Mouse (Mus musculus): ENCODE results near the gene Spaca7. TPM values are rescaled to one million over a fixed set of nuclear protein-coding genes. Genes with fewer than 3 reads are reported as not detected.
"Not testable (repeated sequence)": the region's sequence is repeated elsewhere in the genome, so short reads cannot be mapped to it uniquely, and the experiment has no call there.

Gene Spaca7
- not detected for total RNA-seq (2021)
- long read RNA-seq, experiment 1: 0 reads
- long read RNA-seq, experiment 2: 0 reads

GRCm38 (mm10) chr8:12572814-12573534 lies at the start of gene Spaca7:
TSS of gene Spaca7 (plus strand) at chr8:12573029.
- intact Hi-C loops (cut with DNase I): no loop called here
- DNase-seq: no peak

DNA sequence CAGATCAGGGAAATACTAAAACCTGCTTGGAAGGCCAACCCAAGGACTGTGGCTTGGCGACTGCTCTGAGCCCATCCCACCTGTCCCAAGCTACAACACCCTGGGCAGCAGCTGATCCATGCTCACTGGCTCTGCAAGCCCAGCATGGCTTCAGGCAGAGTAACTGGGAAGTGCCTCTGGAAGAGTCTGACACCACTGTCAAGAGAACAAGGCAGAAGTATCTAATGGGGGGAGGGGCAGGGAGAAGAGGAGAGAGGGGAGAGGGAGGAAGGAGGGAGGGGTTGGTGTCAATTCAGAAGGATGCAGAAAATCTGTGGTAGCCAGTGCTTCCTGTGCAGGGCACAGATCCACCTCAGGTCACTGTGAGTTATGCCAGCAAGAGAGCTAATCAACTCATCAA lies 48.5 kb upstream of the Spaca7 start:
- intact Hi-C loops (cut with DNase I): no loop called here

GRCm38 (mm10) chr8:12528659-12529058 lies 44.2 kb upstream of the Spaca7 start:
- intact Hi-C loops (cut with DNase I): no loop called here
- DNase-seq: no peak

More for the DNA sequence above, 48.5 kb upstream of the Spaca7 start:
- DNase-seq: no peak

DNA sequence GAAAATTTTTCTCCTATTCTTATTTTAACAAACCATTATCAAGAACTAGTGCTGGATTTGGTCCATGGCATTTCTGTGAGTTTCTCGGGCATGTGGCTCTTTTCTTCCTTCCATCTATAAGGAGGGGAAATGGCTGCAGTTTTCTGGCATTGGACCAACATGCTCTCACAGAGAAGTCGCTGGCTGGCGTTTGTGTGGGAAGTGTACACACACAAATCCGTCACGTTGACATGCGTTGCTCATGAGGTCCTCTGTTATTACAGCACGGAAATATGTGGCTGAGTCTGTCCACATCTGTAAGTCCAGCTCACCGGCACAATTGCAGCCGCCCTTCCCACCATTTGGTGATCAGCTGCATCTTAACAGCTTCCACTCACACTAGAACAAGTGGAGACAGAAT lies 37.2 kb upstream of the Spaca7 start:
- intact Hi-C loops (cut with DNase I): no loop called here
- DNase-seq: no peak

DNA sequence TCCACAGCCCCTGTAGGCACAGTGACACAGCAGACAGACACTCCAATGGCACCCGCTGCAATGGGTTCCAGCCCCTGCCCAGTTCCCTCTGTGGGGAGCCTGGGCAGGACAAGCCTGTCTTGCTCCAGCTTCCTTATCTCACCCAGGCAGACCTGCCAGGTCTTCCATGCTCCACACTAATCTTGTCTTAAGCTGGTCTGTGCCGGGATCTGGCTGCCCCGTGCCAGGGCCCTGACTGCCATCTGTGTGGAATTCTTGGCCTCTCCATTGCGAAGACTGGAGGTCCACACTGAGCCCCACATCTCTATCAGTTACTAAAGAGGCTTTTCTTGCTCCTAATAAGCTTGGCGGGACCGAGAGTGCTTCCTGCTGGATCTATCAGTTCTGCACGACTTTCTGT lies 36.5 kb upstream of the Spaca7 start:
- DNase-seq: no peak
- intact Hi-C loops (cut with DNase I): no loop called here

- intact Hi-C loops (cut with DNase I): no loop called here
- no peak for DNase-seq
Observed at GRCm38 (mm10) chr8:12545236-12545635, 27.6 kb upstream of the Spaca7 start.

- DNase-seq: no peak
- intact Hi-C loops (cut with DNase I): no loop called here
Observed at GRCm38 (mm10) chr8:12545671-12546070, 27.2 kb upstream of the Spaca7 start.

DNA sequence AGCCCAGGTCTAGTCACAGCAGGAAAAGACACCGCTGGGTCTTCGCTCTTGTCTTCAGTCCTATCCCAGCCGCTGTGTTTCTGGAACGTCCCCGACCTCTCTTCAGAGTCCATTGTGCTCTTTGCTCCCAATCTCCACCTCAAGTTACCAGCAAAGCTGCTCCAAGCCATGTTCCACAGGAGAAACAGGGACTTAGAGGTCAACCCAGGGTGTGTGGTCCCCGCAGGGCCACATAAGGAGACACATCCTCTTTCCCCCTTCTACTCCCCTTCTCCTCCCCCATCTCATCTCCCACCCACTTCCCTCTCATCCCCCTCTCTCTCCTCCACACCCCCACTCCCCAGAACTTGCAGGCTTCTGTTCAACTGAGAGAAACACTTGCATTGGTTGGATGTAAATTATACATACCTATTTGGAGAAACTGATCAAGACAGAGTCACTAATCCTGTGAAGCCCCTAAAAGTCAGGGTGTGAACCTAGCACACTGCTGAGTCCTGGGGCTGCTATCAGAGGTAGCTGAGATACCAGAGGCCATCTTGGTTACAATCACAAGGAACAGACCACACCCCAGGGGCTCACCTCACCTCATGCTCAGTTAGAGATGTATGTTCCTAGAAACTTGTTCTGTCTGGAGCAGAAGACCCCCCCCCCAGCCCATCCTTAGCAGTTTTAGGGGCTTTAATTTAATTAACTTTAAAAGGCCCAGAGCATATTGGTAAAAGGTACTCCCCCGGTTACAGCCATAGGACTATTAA lies 25.2 kb upstream of the Spaca7 start:
- intact Hi-C loops (cut with DNase I): no loop called here
- DNase-seq: no peak

DNA sequence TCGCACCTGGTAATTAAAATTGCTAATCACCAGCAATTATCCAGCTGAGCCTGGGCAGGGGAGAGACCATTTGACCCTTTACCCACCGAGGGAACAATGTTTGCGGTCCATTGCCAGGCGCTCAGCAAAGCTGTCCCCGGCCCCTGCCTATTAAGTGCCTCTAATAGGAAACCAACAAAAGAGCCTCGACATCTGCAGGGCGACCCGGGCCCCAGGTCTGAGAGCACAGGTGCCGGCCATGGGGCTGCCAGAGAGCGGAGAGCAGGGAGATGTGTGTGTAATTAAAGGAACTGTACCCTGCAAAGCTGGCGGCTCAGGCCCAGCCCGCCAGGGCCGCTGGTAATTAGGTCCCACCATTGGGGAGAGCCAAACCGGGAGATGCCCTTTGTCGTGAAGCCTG lies 24.6 kb upstream of the Spaca7 start:
- DNase-seq: no peak
- intact Hi-C loops (cut with DNase I): no loop called here

DNA sequence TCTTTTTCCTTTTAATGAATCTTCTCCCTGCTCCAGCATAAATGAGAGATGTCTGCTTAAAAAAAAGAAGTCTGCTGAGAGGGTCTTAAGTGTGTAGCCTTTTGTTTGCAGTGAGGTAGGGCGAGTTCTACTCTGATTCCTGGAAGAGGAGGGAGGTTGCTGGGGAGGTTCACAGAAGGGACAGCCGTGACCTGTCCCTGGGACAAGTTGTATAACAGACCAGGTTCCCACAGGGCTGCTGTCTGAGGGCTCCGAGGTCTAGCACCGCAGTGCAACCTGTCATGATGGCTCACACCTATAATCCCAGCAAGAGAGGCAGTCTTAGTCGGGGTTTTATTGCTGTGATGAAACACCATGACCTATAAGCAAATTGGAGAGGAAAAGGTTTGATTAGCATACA lies 24.1 kb upstream of the Spaca7 start:
- DNase-seq: no peak
- intact Hi-C loops (cut with DNase I): no loop called here

- no peak for DNase-seq
- intact Hi-C loops (cut with DNase I): no loop called here
Observed at GRCm38 (mm10) chr8:12555515-12556145, 17.2 kb upstream of the Spaca7 start.

- intact Hi-C loops (cut with DNase I): no loop called here
- no peak for DNase-seq
Observed at GRCm38 (mm10) chr8:12558786-12559185, 14.0 kb upstream of the Spaca7 start.

DNA sequence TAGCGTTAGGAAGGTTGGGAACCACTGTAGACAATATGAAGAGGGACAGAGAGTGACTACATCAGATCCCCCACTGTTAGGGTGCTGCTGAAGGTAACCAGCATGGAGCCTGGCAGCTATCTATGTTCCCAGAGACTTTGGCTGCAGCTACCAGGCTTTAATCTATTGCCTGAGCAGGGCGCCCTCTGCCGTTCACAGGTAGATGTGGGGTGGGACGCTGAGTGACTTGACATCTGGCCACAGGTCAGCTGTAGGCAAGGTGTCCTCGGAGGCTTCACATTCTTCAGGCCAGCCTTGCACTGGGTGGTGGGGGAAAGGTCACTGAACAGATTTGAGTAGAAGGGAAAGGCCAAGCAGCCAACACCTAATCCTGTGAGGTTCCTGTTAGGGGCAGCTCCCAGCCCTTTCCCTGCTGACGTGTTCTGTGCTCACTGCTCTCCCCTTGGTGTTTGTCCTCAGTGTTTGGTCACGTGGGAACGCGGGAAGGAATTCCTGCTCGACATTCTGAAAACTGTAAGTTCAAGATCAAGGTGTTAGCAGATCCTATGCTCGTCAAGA lies 11.3 kb upstream of the Spaca7 start:
- intact Hi-C loops (cut with DNase I): loop anchor here (1.0 kb wide), 2 partner anchors 562 to 603 kb away; no protein-coding TSS in a partner anchor
- peak; percentile 71 to 81 for DNase-seq

DNA sequence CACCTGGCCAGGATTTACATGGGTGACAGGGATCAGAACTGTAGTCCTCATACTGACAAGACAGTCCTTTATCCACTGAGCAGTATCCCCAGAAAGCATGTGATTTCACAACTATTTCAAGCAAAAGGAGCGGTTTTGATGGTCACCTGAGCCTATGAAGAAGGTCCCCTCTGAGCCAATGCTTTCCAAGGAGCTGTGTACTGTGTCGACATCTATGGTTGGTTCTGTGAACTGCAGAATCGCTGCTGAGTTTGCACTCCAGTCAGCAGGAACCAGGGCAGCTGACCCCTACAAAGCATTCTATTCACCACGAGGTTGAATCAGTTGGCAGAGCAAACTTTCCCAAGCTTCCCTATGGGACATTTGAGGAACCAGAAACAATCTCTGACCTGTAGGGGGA lies 8.5 kb upstream of the Spaca7 start:
- peak; percentile 10 to 38 for DNase-seq
- intact Hi-C loops (cut with DNase I): loop anchor here (1.0 kb wide), 1 partner anchor 607 kb away; no protein-coding TSS in a partner anchor

GRCm38 (mm10) chr8:12565488-12565887 lies 7.3 kb upstream of the Spaca7 start:
- DNase-seq: no peak
- intact Hi-C loops (cut with DNase I): no loop called here

GRCm38 (mm10) chr8:12566509-12566908 lies 6.3 kb upstream of the Spaca7 start:
- intact Hi-C loops (cut with DNase I): no loop called here
- DNase-seq: no peak

DNA sequence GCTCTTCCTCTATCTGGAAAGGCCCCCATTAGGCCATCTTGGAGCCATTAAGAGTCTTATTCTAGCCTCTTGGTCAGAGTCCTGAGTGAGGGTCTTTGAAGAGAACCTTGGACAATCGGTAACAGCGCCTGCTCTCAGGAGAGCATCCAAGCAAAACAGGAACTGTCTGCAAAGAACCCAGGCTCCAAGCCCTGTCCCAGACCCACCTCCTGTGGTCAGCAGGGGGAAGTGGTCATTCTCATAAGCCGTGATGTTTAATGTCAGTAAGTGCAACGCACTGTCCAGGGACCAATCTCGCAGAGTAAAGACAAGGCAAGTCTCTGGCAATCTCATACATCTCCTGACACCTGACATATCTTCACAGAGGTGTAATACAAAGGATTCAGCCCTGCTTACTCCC lies 3.2 kb downstream of the Spaca7 start:
- intact Hi-C loops (cut with DNase I): loop anchor here (5.0 kb wide), 1 partner anchor 909 kb away; no protein-coding TSS in a partner anchor
- no peak for DNase-seq

DNA sequence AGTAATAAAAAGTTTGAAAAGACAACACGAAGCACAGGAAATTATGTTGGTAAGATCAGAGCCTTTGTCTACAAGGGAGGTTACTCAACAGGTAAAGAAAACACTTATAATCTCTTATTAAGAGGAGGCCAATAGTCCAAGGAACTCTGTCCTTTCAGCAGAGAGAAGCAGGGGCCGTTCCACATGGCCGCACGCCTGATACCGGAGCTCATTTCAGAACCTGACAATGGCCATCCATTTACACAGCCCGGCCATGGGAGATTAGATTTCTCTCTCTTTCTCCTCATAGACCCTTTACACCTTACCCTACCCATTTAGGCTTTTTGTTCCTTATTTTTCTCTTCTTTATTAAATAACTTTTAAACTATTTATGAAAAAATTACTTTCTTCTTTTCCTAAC lies 3.9 kb downstream of the Spaca7 start:
- intact Hi-C loops (cut with DNase I): loop anchor here (5.0 kb wide), 1 partner anchor 909 kb away; no protein-coding TSS in a partner anchor
- no peak for DNase-seq

DNA sequence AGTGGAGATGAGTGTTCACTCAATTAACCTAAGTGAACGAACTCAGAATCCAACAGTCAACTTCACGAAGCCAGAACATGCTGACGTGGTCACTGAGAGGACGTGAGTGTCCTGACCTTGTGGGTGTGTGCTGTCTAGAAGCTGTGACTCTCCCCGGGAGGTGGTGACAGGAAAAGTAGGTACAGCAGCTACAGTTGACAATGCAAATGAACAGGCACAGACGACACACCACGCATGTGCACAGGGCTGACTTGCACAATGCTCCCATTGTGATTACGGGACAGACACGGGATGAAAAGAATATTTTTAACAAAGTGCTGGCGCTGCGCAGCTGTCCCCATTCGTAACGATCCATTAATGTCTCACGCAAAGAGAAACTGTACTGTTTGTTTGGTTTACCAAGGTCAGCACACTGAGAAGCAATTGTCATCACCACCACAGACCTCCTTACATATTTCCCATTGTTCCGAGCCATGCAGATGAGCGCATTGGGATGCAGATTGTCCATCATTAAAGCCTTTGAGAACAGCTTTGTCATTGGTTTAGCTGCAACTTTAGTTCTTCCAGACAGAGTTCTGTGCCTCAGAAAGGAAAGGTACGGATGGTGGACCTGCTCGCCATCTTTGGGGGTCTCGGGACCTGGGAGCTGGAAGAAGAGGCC lies 6.6 kb downstream of the Spaca7 start:
- intact Hi-C loops (cut with DNase I): loop anchor here (5.0 kb wide), 1 partner anchor 912 kb away; no protein-coding TSS in a partner anchor
- DNase-seq: not testable (repeated sequence)

DNA sequence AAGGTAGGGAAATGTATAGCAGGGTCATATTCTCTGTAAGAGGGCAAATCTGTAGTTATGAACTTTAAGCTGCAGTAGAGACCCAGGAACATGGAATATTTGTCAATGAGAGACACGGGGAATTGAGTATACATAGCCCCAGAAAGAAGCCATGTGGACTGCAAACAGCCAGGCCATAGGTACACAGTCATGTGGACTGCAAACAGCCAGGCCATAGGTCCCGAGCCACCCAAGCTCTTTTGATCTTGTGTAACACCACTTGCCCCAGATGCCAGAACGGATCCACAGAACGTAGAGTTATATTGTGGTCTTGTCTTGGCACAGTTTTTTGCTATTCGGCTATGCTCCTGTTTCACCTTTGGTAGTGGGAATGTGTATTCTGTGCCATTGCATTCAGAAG lies 11.0 kb downstream of the Spaca7 start:
- intact Hi-C loops (cut with DNase I): no loop called here
- DNase-seq: no peak
